Mouse (Mus musculus) fat pad, adult 2 months (tissue): ENCODE data around the gene Iqschfp.

ENCODE experiments used
- DNase-seq: peaks from one replicate; pipeline ENCODE4 v3.0.0-alpha.2; 2011; ENCODE audit warnings: low read depth, low spot score; ENCODE audit errors: extremely low read depth

Iqschfp gene

DNA sequence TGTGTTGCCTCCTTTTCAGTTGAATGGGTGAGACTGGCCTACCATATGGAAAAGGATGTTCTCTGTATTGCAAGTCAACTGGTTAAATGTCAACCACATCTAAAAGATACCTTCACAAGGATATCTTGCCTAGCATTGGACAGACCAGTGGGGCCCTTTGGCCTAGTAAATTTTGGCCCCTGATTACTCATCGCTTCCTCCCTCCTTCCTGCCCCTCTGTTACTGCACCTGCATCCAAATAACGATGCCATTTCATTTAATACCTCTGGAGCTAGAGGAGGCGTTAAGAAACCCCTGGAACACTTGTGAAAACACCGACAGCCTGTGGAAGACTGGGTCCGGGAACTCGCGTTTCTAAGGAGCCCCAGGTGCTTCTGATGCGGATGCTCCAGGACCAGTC, 626.0 kb downstream of the Iqschfp start:
- DNase-seq: no peak

DNA sequence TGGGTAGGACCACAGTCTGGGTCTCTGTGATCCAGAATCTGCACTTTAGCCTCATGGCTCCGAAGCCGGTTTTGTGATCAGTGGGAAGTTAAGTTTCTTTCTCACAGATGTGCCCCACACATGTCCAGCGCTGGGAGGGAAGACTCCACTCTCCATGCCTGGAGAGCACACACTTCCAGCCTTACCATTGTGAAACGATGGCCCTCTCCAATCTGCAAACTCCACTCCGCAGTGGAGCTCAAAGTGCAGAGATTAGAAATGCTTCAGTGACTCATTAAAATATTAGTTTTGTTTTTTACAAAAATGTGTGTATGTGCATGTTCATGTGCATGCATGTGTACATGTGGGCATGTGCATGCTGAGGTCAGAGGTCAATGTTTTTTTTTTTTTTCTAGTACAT, 626.6 kb downstream of the Iqschfp start:
- DNase-seq: no peak

- no peak for DNase-seq
Measured at GRCm38 (mm10) chr3:68525361-68525878, 633.4 kb downstream of the Iqschfp start.

- DNase-seq: no peak
Measured at GRCm38 (mm10) chr3:68526416-68526815, 634.4 kb downstream of the Iqschfp start.

- DNase-seq: no peak
Measured at GRCm38 (mm10) chr3:68527182-68527581, 635.1 kb downstream of the Iqschfp start.

- DNase-seq: no peak
Measured at GRCm38 (mm10) chr3:68531908-68532307, 639.9 kb downstream of the Iqschfp start.

GRCm38 (mm10) chr3:68534571-68535051, 642.6 kb downstream of the Iqschfp start:
- no peak for DNase-seq

DNA sequence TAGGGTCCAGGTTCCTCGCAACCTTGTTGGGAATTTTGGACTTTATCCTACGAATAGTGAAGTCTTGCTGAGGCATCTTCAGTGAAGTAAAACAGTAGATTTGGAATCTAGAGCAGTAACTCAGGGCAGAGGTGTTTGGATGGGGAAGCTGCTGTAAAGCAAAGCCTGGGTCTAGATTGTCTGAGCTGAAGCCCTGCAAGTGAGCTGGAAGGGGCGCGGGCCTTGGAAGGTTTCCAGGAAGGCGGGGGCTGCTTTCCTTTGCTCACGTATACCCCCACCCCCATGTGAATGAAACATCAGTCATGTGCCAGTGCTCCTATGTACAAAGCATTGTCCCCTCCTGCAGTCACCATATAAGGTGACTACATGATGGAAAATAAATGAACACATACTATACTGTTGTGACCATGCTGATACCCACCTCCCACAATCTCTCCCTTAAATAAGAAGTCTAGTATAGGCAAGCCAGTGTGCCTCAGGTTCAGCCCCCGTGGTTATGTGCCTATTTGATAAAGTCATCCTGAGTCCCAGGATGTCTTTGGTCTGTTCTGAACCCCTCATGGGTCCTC, 643.2 kb downstream of the Iqschfp start:
- DNase-seq: no peak

DNA sequence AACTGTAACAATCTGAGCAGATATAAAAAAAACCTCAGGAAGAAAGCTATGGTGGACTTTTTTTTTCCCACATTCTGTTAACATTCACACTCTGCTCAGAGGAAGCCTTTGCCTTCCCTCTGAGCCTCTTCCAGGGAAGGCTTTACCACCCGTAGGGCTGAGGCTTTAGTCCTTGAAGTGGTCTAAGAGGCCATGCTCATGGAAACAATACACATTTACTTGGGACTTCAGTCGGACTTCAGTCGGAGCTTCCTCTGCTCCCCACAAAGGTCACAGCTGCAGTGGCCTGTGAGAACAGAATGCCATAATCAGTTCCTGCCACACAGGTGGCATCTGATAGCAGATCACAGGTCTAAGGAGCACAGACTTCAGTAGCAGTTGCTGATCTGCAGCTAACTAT, 644.0 kb downstream of the Iqschfp start:
- DNase-seq: no peak

- no peak for DNase-seq
Measured at GRCm38 (mm10) chr3:68541688-68542087, 649.7 kb downstream of the Iqschfp start.

DNA sequence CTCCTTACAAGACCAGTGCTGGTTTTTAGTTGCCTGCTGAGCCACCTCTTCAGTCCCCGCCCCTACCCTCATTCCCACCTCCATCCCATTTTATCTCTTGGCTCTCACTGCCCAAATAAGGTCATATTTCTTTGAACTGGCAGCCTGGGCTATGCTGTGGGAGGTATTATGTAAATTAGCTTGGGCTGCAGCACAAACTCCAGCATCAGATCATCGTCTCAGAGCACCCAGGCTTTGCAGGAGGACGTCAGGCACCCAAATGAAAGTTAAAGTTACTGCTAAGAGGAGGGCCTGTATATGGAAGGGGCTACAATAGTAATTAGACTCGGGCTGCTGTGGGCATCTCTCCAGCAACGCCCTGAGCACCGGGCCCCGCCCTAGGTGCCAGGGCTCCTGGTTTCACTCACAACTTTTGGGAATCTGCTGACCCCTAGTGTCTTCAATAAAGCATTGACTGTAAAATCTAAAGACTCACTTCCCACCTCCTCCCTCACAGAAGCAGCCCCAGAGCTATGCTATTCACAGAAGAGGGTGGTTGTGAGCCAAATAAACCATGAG, 651.0 kb downstream of the Iqschfp start:
- DNase-seq: no peak

- no peak for DNase-seq
Measured at GRCm38 (mm10) chr3:68544811-68545210, 652.8 kb downstream of the Iqschfp start.

GRCm38 (mm10) chr3:68545898-68546297, 653.9 kb downstream of the Iqschfp start:
- DNase-seq: no peak

DNA sequence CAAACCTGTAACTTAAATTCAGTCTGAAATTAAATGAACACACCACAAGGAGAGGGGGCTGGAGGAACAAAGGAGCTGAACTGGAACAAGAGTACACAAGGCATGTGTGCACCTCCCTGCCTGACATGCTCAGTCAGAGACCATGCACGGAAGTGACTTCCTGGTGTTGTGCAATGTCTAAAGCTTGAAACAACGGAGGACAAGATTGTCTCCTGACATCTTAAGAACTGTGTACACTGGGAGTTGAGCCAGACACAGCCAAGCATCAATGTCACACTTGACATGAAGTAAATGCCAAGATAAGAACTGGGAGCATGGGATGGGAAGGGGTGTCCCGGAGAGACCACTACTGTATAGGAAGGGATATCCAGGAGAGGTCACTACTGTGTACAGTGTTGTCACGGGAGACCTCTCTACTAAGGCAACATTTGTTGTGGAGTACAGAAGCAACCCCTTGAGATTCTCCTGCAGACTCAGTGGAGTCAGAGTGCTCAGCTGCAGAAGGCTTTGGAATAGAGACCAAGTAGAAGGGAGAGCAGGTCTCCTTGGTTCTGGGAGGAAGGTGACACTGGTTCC, 663.1 kb downstream of the Iqschfp start:
- DNase-seq: no peak

DNA sequence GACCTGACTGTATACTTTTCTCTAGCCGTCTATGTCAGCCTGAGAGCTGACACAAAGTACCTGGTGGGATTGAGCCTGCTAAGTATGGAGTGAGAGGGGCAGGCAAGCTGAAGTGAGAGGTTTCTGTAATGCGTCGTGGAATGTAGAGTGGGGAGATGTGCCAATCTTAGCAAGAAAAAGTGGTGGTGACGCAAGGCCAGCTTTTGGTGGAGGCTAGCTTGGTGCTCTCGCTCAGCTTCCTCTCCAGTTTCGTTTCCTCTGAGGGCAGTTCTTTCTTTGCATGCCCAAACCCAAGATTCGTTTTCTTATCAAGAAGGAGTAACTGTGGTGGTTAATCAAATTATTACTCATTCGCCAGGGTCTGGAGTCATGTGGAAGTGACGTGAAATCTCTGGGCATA, 664.9 kb downstream of the Iqschfp start:
- no peak for DNase-seq

- no peak for DNase-seq
Measured at GRCm38 (mm10) chr3:68558744-68559143, 666.7 kb downstream of the Iqschfp start.

DNA sequence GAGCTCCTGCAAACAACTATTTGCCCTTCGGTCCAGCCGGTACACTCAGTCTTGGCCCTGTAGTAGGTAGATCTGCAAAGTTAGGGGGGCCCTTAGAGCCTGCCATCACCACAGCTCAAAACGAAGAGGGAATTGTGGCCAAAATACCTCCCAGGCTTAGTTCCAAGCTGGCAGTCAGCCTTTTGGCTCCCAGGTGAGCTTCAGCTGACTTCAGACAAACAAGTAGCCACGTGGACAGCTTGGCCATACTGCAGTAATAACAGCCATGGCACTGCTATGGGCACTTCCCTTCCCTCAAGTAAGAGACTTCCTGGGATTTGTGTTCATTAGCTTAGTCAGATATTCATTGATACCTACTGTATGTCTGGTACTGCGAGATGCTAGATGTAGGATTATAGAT, 668.0 kb downstream of the Iqschfp start:
- DNase-seq: no peak

DNA sequence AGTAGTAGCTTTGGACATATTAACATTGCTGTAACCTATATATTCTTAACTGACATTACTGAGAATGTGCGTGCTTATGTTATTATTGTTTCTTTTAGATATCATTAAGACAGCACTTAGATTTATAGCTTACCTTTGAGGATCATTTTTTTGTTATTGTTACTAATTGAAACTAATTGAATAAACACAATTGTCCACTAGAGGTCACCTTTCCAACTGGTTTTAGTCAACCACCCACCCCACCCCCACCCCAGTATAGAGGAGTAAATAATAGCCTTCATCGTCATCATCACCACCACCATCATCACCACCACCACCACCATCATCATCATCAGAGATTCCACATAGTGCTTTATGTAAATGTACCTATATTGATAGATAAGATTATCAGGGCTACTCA, 670.8 kb downstream of the Iqschfp start:
- no peak for DNase-seq

GRCm38 (mm10) chr3:68563922-68564321, 671.9 kb downstream of the Iqschfp start:
- peak; percentile 61 for DNase-seq

DNA sequence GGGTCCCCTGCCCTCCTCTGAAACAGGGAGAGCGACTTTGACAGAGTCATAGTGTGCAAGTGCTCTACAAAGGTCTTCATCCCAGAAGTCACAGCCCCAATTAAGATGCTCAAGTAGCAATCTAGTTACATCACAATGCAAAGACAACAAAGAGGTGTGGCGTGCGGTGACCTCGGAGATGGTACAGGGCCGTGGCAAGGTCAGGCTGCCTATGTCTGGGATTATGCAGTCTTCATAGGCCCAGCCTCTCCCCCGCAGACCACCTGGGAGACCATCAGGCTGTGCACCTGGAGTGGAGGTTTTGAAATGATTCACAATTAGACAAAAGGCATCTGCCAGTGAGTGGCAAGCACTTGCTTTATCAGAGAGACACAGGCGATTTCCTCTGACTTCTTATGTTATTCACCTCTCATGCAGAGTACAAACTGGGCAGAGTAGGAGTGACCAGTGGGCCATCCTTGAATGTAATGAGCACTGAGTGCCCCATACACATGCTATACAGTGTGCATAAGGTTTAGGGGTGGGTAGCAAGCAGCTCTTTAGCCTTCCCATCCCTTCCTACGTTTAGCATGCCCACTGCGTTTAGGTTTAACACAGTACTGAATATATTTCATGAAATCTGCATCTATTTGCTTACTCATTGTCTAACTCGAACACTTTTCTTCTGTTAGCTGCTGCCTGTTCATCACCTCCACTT, 673.1 kb downstream of the Iqschfp start:
- no peak for DNase-seq

- DNase-seq: no peak
Measured at GRCm38 (mm10) chr3:68565675-68566055, 673.6 kb downstream of the Iqschfp start.

DNA sequence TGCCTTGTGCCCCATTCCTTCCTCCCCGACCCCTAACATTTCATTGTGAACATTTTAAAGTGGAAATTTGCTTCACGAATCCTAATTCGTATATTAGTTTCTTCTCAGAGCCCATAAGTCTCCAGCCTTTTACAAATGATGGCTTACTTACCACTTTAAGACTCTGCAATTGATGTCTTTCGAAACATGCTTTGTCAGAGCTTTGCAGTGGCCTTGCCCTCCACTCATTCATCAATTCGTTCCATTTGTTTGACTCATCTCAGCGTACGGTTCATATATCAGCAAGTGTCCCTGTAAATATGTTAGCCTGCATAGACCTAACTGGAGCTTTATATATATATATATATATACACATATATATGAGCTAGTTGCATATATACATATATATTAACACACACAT, 675.5 kb downstream of the Iqschfp start:
- DNase-seq: no peak
